Mouse (Mus musculus): ENCODE results near the gene Pygo1.

The Pygo1 gene

DNA sequence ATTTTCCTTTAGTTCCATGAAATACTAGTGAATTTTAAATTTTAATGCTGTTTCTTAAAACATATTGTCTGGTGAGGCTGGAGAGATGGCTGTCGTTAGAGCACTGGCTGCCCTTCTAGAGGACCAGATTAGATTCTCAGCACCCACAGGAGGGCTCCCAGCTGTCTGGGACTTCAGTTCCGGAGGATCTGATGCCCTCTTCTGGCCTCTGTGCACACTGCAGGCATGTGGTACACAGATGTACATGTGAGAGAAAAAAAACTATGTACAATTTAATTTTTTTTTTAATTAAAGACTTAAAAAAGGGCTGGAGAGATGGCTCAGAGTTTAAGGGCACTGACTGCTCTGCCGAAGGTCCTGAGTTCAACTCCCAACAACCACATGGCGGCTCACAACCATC, 9.9 kb downstream of the Pygo1 start:
- DNase-seq (ENCODE audit: low spot score): no peak

GRCm38 (mm10) chr9:72936301-72936700, 10.9 kb downstream of the Pygo1 start:
- DNase-seq (ENCODE audit: low spot score): no peak

DNA sequence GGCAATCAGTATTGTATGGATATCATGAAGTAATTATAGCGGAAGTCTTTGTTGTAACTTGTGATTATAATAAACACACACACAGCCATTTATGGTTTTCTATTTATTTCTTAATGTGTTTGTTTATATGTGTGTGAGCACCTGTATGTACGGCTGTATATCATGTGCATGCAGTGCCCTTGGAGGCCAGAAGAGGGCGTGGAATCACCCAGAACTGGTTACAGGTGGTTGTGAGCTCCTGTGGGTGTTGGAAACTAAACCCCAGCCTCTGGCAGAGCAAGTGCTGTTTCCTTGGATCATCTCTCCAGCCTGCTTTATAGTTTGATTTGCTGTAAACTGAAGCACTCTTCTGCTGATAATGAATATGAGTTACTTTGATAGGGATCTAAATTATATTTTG, 18.0 kb downstream of the Pygo1 start:
- no peak for DNase-seq (ENCODE audit: low spot score)

- DNase-seq (ENCODE audit: low spot score): no peak
Measured at GRCm38 (mm10) chr9:72944286-72944685, 18.8 kb downstream of the Pygo1 start.

GRCm38 (mm10) chr9:72947010-72947409, 21.6 kb downstream of the Pygo1 start:
- DNase-seq (ENCODE audit: low spot score): no peak

GRCm38 (mm10) chr9:72949572-72949971, 24.1 kb downstream of the Pygo1 start:
- DNase-seq (ENCODE audit: low spot score): peak; percentile 23

- peak; percentile 57 for DNase-seq (ENCODE audit: low spot score)
Measured at GRCm38 (mm10) chr9:72954746-72955145, 29.3 kb downstream of the Pygo1 start.

DNA sequence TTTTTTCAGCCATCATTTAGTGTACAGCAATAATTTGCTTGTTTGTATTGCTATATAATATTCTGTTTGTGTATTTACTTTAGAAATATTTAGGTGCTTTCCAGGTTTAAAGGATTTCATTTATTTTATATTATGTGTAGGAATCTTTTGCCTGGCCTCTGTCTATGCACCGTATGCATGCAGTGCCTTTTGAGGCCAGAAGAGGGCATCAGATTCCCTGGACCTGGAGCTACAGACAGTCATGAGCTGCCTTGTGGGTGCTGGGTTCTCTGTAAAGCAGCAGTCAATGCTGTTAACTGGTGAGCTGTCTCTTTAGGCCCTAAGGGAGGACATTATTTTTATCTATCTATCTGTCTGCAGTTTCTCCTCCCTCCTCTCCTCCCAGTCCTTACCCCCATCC, 30.1 kb downstream of the Pygo1 start:
- DNase-seq (ENCODE audit: low spot score): peak; percentile 82

DNA sequence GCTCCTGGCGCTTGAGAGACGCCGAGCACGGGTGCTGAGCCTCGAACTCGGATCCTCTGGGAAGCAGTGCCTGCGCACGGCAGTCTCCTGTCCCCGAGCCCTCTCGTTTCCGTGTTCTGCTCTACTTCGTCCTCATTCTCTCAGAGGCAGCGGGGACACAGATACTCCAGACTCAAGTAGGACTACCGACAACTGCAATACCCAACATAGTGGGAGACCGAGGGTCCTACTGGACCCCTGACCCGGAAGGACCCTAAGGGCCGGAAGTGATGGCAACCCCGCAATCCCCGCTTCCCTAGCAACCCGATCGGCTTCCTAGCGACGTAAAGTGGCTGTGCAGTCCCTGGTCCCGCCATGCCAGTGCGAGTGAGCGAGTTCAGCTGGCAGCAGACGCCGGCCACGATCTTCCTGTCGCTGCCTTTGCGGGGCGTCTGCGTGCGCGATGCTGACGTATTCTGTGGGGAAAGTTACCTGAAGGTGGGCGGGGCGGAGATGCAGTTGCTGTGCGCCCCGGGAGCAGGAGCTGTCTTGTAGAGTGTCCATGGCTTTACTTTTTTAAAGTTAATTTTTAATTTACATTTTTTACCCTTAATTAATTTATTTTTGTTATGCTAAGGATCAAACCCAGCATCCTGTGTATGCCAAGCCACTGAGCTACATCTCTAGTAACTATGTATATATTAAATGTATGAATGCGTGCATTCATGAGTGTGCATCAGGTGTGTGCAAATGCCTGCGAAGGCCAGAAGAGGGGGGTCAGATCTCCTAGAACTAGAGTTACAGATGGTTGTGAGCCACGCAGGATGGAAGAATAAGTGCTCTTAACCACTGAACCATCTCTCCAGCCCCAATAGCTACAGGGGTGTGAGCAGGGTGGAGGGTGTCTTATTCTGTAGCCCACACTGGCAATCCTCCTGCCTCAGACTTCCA, 33.3 kb downstream of the Pygo1 start, which contains the start of the genes Dyx1c1 and Gm44503:
Gene Dyx1c1 (plus strand): TSS at position 265 of the 930 bp plus-strand sequence.
Gene Gm44503 (plus strand): TSS at position 332 of the 930 bp plus-strand sequence.
- peak; percentile 95 for DNase-seq (ENCODE audit: low spot score)

DNA sequence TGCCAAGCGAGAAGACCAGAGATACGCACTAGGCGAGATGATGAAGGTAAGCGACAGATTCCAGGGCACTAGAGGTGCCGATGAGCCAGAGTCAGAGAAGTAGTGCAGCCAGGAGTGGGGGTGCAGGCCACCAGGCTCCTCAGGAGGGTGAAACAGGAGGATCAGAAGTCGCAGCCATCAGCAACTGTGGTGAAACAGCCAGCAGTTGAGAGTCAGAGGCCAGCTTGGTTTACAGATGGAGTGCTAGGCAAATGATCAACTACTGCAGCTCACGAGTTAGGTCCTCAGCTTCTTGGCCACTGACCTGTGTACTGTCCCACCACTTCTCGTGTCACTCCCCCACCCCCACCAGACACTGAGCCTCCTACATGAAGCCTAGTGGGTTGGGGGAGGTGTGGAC, 35.9 kb downstream of the Pygo1 start:
- no peak for DNase-seq (ENCODE audit: low spot score)

GRCm38 (mm10) chr9:72961959-72962358, 36.5 kb downstream of the Pygo1 start:
- no peak for DNase-seq (ENCODE audit: low spot score)

- DNase-seq (ENCODE audit: low spot score): peak; percentile 76
Measured at GRCm38 (mm10) chr9:72968349-72969061, 43.1 kb downstream of the Pygo1 start.

DNA sequence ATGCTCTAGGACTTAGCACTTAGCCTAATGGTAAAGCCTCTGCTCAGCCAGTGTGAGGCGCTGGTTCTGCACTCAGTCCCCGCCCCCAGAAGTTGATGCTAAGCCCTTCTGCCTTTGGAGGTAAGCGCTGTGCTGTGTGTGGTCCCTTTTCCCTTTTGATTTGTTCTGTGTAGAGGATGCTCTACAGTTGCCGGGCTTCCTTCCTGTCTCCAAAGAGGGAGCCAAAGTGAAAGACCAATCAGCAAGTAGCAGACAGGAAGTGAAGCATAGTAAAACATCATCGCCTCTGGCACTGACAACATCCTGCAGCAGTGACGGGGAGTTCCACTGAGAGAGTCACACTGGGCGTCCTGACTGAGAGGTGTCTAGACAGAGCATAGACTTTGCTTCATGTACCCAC, 44.4 kb downstream of the Pygo1 start:
- no peak for DNase-seq (ENCODE audit: low spot score)

- DNase-seq (ENCODE audit: low spot score): no peak
Measured at GRCm38 (mm10) chr9:72972435-72972834, 47.0 kb downstream of the Pygo1 start.

- DNase-seq (ENCODE audit: low spot score): no peak
Measured at GRCm38 (mm10) chr9:72972984-72973383, 47.5 kb downstream of the Pygo1 start.

DNA sequence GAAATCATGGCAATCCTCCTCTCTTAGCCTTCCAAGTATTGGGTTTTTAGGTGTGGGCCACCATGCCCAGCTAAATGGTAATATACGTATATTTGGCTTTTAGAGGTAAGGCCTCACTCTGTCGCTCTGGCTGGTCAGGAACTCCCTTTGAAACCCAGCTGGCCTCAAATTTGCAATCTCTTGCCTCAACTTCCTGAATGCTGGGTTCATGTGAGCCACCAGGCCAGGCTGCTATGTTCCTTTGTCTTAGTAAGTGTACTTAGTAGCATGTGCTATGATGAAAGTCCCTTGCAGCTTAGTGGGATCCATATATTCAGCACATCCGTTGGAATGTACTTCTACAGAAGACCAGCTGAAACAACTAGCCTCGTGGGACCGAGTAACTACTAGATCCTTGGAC, 49.3 kb downstream of the Pygo1 start:
- DNase-seq (ENCODE audit: low spot score): no peak

GRCm38 (mm10) chr9:72975242-72975641, 49.8 kb downstream of the Pygo1 start:
- no peak for DNase-seq (ENCODE audit: low spot score)

GRCm38 (mm10) chr9:72983066-72983465, 57.6 kb downstream of the Pygo1 start:
- no peak for DNase-seq (ENCODE audit: low spot score)

GRCm38 (mm10) chr9:72985250-72986220, 60.1 kb downstream of the Pygo1 start, which contains the start of the genes Ccpg1os and Ccpg1:
Gene Ccpg1os, minus strand, starts transcription at chr9:72985382.
Gene Ccpg1, plus strand, starts transcription at chr9:72985429.
- peak; percentile 98 for DNase-seq (ENCODE audit: low spot score)

GRCm38 (mm10) chr9:72987703-72988102, 62.3 kb downstream of the Pygo1 start:
- no peak for DNase-seq (ENCODE audit: low spot score)

DNA sequence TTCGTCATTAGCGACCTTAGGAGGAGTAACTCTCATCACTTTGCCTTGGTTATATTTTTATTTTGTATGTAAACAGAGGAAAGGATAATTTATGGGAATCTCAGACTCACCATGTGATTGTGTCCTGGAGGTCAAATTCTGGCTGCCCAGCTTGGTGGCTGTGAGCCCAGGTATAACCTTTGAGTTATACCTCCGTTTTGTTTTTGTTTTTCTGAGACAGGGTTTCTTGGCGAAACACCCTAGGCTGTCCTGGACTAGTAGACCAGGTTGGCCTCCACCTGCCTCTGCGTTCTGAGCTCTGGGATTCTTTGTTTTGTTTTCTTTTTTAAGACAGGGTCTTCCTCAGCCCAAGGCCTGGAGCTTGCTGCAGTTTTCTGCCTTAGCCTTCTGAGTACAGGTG, 63.3 kb downstream of the Pygo1 start:
- no peak for DNase-seq (ENCODE audit: low spot score)

DNA sequence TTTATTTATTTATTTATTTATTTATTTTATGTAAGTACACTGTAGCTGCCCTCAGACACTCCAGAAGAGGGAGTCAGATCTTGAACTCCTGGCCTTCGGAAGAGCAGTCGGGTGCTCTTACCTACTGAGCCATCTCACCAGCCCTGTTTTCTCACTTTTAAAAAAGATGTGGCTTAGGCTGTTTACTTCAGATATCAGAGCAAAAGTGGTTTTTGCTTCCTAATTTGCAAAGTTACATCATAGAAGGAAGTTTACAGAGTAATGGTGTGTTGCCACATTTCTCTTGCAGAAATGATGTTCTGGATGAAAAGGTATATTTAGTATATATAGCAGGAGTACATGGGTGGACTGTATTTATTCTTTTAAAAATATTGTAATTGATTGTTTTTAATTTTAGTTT, 66.0 kb downstream of the Pygo1 start:
- no peak for DNase-seq (ENCODE audit: low spot score)
